24 mouse cellular contexts compared by ENCODE assay signal in the genomic region with DNA sequence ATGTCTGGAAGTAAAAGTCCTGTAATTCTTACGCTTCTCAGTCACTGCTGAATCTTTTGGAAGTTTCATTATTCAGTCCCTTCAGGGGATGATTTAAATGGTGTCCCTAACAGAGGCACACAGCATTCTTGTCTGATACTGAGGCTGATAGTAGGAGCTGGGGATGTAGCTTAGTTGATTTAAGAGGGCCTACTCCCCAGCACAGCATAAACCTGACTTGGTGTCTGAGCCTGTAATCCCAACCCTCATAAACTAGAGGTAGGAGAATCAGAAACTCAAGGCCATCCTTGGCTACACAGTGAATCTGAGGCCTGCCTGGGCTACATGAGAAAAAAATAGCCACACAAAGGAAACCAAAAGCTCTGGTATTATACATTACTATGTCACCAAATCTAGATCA.
A peak's percentile ranks its signal among the peaks of the same experiment; 100 is the strongest.
DNase-seq lines count a peak whose midpoint lies in the region; ATAC-seq lines count a peak whose summit lies in the region.
"Had no signal": no experiment of that assay in that cellular context is flagged by ENCODE, and none has a peak within 500 bp of the region (broad histone marks: within the 10 kb centered on the region; RNA-seq: fewer than 3 reads in every experiment).

No protein-coding gene starts in this region.

- intact Hi-C loops in left cerebral cortex, postnatal 10 days (cut with DNase I), result no loop called here

- peak; percentile 58 for ATAC-seq in kidney, embryonic 16.5 days (ENCODE audit: low FRiP score, low TSS enrichment)
- ATAC-seq in neural tube, embryonic 15.5 days (ENCODE audit: low FRiP score), result 0 out of 2 replicates have a peak, but pooled peaks have one; percentile 15
- ATAC-seq: activated CD4-positive, CD25-positive, alpha-beta regulatory T cell, adult 4 months; forebrain, embryonic 13.5 days; forebrain, postnatal 0 days had no signal

- no peak overlapping the region for H3K9ac ChIP-seq in kidney, embryonic 16.5 days (replicated peaks; ENCODE audit: low read length)
- no peak overlapping the region for H3K9ac ChIP-seq in neural tube, embryonic 15.5 days (replicated peaks)
- H3K9ac ChIP-seq: forebrain, embryonic 13.5 days; forebrain, postnatal 0 days; heart, embryonic 12.5 days; heart, embryonic 15.5 days; hindbrain, embryonic 14.5 days had no signal

- no peak overlapping the region for H3K4me3 ChIP-seq in kidney, embryonic 16.5 days (ENCODE audit: low read length)
- H3K4me3 ChIP-seq in embryonic facial prominence, embryonic 10.5 days, result no peak overlapping the region
- H3K4me3 ChIP-seq in neural tube, embryonic 15.5 days (replicated peaks), result no peak overlapping the region
- H3K4me3 ChIP-seq: forebrain, embryonic 10.5 days; forebrain, embryonic 13.5 days; gastrocnemius, adult 2 months; heart, embryonic 12.5 days; heart, embryonic 15.5 days had no signal

- peaks cover 12% of the 10 kb centered on the region for H3K4me1 ChIP-seq in kidney, embryonic 16.5 days (ENCODE audit: insufficient read depth, low read length)
- peaks cover 6% of the 10 kb centered on the region for H3K4me1 ChIP-seq in embryonic facial prominence, embryonic 10.5 days
- H3K4me1 ChIP-seq in neural tube, embryonic 15.5 days, result peaks cover 8% of the 10 kb centered on the region
- H3K4me1 ChIP-seq: heart, embryonic 15.5 days had no signal

- H3K36me3 ChIP-seq in kidney, embryonic 16.5 days (ENCODE audit: insufficient read depth, low read length), result no peaks in the 10 kb centered on the region
- H3K36me3 ChIP-seq in embryonic facial prominence, embryonic 10.5 days (replicated peaks), result no peaks in the 10 kb centered on the region
- 0 out of 2 replicates have a peak, but pooled peaks cover 2% of the 10 kb centered on the region for H3K36me3 ChIP-seq in neural tube, embryonic 15.5 days
- H3K36me3 ChIP-seq: forebrain, embryonic 10.5 days; heart, embryonic 12.5 days; heart, embryonic 15.5 days had no signal

- no peak overlapping the region for H3K4me2 ChIP-seq in kidney, embryonic 16.5 days (replicated peaks; ENCODE audit: low read depth, low read length)
- no peak overlapping the region for H3K4me2 ChIP-seq in neural tube, embryonic 15.5 days
- H3K4me2 ChIP-seq: forebrain, embryonic 13.5 days; heart, embryonic 12.5 days; heart, embryonic 15.5 days; hindbrain, embryonic 14.5 days had no signal

- no peaks in the 10 kb centered on the region for H3K9me3 ChIP-seq in kidney, embryonic 16.5 days (ENCODE audit: low read length)
- H3K9me3 ChIP-seq in embryonic facial prominence, embryonic 10.5 days, result no peaks in the 10 kb centered on the region
- no peaks in the 10 kb centered on the region for H3K9me3 ChIP-seq in neural tube, embryonic 15.5 days (replicated peaks)
- H3K9me3 ChIP-seq: forebrain, embryonic 10.5 days; forebrain, embryonic 13.5 days; heart, embryonic 12.5 days; heart, embryonic 15.5 days had no signal

- peak overlapping the region; percentile 63 for H3K27ac ChIP-seq in kidney, embryonic 16.5 days (ENCODE audit: low read length)
- 0 out of 2 replicates have a peak overlapping the region, but pooled peaks have one; percentile 40 for H3K27ac ChIP-seq in embryonic facial prominence, embryonic 10.5 days (replicated peaks)
- no peak overlapping the region for H3K27ac ChIP-seq in neural tube, embryonic 15.5 days (replicated peaks)
- H3K27ac ChIP-seq: forebrain, embryonic 13.5 days; gastrocnemius, adult 2 months; heart, embryonic 15.5 days had no signal

- H3K27me3 ChIP-seq in kidney, embryonic 16.5 days (ENCODE audit: insufficient read depth, low read length), result no peaks in the 10 kb centered on the region
- no peaks in the 10 kb centered on the region for H3K27me3 ChIP-seq in embryonic facial prominence, embryonic 10.5 days (replicated peaks; ENCODE audit: low read depth, poor library complexity, severe bottlenecking)
- H3K27me3 ChIP-seq in neural tube, embryonic 15.5 days (replicated peaks), result no peaks in the 10 kb centered on the region
- H3K27me3 ChIP-seq: forebrain, embryonic 13.5 days; heart, embryonic 12.5 days; heart, embryonic 15.5 days had no signal

- WGBS in kidney, embryonic 16.5 days, result 49% methylated on average over 1 of the region's 1 CpGs
- 93% methylated on average over 1 of the region's 1 CpGs for WGBS in embryonic facial prominence, embryonic 10.5 days
- 74% methylated on average over 1 of the region's 1 CpGs for WGBS in neural tube, embryonic 15.5 days

- peak; percentile 29 for DNase-seq in heart, adult 11 months
- no peak for DNase-seq in heart, postnatal 4 days
- no peak for DNase-seq in kidney, postnatal 36 days
- DNase-seq in embryonic facial prominence, embryonic 10.5 days (ENCODE audit: low spot score), result no peak
- no peak for DNase-seq in left cerebral cortex, postnatal 10 days (ENCODE audit: extremely low spot score in 1 of 2, low spot score in 2 of 2)
- DNase-seq: adrenal gland, adult 8-10 months; adrenal gland, postnatal 25 days; cerebellum, adult 11-12 months; cerebellum, adult 8-10 months; cerebellum, postnatal 36 days; forebrain, postnatal 0 days; gastrocnemius, adult 2 months; gastrocnemius, postnatal 14 days; heart, adult 18-20 months; heart, postnatal 10 days; heart, postnatal 36 days had no signal
